In the genomic region with DNA sequence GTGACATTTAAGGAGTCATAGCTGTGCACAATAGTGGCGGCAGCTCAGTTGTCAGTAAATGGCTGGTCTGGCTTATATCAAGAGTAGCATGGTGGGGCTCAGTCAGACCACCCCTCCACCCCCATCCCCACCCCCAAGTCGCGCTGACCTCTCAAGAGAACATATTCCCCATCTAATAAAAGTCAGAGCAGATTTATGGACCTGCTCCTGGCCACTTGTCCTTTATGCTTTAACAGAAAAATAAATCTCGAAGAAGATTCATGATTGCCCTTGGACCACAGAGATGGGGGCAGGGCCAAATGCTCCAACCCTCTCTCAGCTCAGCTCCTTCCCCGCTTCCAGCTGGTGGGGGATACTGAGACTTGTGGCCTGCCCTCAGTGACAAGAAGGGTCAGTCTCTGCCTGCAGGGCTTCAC, we compare ENCODE assay signal across 7 mouse cellular contexts.
DNase-seq lines count a peak whose midpoint lies in the region; ATAC-seq lines count a peak whose summit lies in the region.

No protein-coding gene starts in this region.

- no peak overlapping the region for H3K4me2 ChIP-seq in hindbrain, embryonic 13.5 days
- no peak overlapping the region for H3K4me2 ChIP-seq in hindbrain, embryonic 14.5 days (replicated peaks)
- H3K4me2 ChIP-seq in embryonic facial prominence, embryonic 12.5 days (replicated peaks) = no peak overlapping the region

- DNase-seq in hindbrain, embryonic 14.5 days (ENCODE audit: low spot score) = no peak
- peak; percentile 62 for DNase-seq in adrenal gland, postnatal 25 days
- DNase-seq in neural tube, embryonic 10.5 days (ENCODE audit: extremely low spot score, low spot score) = peak; percentile 45
- DNase-seq in liver = no peak
- no peak for DNase-seq in cerebellum, postnatal 25 days

- no peak overlapping the region for H3K4me3 ChIP-seq in hindbrain, embryonic 13.5 days
- no peak overlapping the region for H3K4me3 ChIP-seq in hindbrain, embryonic 14.5 days (replicated peaks; ENCODE audit: low read length)
- no peak overlapping the region for H3K4me3 ChIP-seq in embryonic facial prominence, embryonic 12.5 days

- H3K27ac ChIP-seq in hindbrain, embryonic 13.5 days = peak overlapping the region; percentile 35; the same call in 1 of the 2 replicates
- H3K27ac ChIP-seq in hindbrain, embryonic 14.5 days = no peak overlapping the region
- H3K27ac ChIP-seq in embryonic facial prominence, embryonic 12.5 days = peak overlapping the region; percentile 65; the same call in 1 of the 2 replicates

- H3K9ac ChIP-seq in hindbrain, embryonic 13.5 days = no peak overlapping the region
- no peak overlapping the region for H3K9ac ChIP-seq in hindbrain, embryonic 14.5 days
- H3K9ac ChIP-seq in embryonic facial prominence, embryonic 12.5 days = 0 out of 2 replicates have a peak overlapping the region, but pooled peaks have one; percentile 10

- 0 out of 2 replicates have a peak, but pooled peaks have one; percentile 36 for ATAC-seq in hindbrain, embryonic 13.5 days (ENCODE audit: low FRiP score)
- no peak for ATAC-seq in hindbrain, embryonic 14.5 days (ENCODE audit: low FRiP score)
- no peak for ATAC-seq in embryonic facial prominence, embryonic 12.5 days (ENCODE audit: insufficient number of reproducible peaks, insufficient read depth, low FRiP score, low TSS enrichment)

- no peaks in the 10 kb centered on the region for H3K9me3 ChIP-seq in hindbrain, embryonic 13.5 days
- no peaks in the 10 kb centered on the region for H3K9me3 ChIP-seq in hindbrain, embryonic 14.5 days (ENCODE audit: control insufficient read depth, low read length)
- no peaks in the 10 kb centered on the region for H3K9me3 ChIP-seq in embryonic facial prominence, embryonic 12.5 days

- H3K36me3 ChIP-seq in hindbrain, embryonic 13.5 days = no peaks in the 10 kb centered on the region
- H3K36me3 ChIP-seq in hindbrain, embryonic 14.5 days (replicated peaks; ENCODE audit: control insufficient read depth, insufficient read depth) = no peaks in the 10 kb centered on the region
- no peaks in the 10 kb centered on the region for H3K36me3 ChIP-seq in embryonic facial prominence, embryonic 12.5 days

- no peaks in the 10 kb centered on the region for H3K27me3 ChIP-seq in hindbrain, embryonic 13.5 days
- no peaks in the 10 kb centered on the region for H3K27me3 ChIP-seq in hindbrain, embryonic 14.5 days (ENCODE audit: control insufficient read depth, insufficient read depth, low read length)
- H3K27me3 ChIP-seq in embryonic facial prominence, embryonic 12.5 days = no peaks in the 10 kb centered on the region

- peaks cover 24% of the 10 kb centered on the region for H3K4me1 ChIP-seq in hindbrain, embryonic 13.5 days (replicated peaks)
- H3K4me1 ChIP-seq in hindbrain, embryonic 14.5 days (replicated peaks; ENCODE audit: control insufficient read depth, insufficient read depth, low read length) = peaks cover 19% of the 10 kb centered on the region; the same call in 1 of the 2 replicates
- H3K4me1 ChIP-seq in embryonic facial prominence, embryonic 12.5 days = peaks cover 28% of the 10 kb centered on the region

- 61% methylated on average over 5 of the region's 5 CpGs for WGBS in hindbrain, embryonic 13.5 days
- WGBS in hindbrain, embryonic 14.5 days = 47% methylated on average over 5 of the region's 5 CpGs
- WGBS in embryonic facial prominence, embryonic 12.5 days = 40% methylated on average over 5 of the region's 5 CpGs

Comparison
In these comparisons a context has a peak if more than half of its experiments do, and no peak if none do; other contexts are left out.
1. DNase-seq: peak in adrenal gland, postnatal 25 days (single experiment) and neural tube, embryonic 10.5 days (single experiment); none in hindbrain, embryonic 14.5 days (single experiment), liver (single experiment) and cerebellum, postnatal 25 days (0 of 2).